In the genomic region with DNA sequence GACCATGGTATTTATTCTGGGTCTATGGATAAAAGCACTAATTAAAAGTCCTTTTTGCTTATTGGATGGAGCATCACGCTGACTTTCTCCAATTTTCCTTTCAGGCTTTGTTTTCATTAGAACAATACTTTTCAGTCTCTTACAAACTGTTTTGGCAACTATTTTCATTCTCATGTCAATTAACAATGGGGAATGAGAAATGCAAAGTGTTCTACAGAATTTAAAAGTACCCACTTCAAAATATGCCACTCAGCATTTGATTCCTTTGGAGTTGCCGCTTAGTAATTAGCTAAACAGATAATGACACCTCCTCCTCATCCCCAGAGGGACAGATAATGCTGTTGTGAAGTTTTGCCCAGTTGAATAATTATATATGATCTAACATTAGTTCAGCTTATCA, we compare ENCODE assay signal across 29 mouse cellular contexts.
A peak's percentile ranks its signal among the peaks of the same experiment; 100 is the strongest.
DNase-seq lines count a peak whose midpoint lies in the region; ATAC-seq lines count a peak whose summit lies in the region.
"Had no signal": no experiment of that assay in that cellular context is flagged by ENCODE, and none has a peak within 500 bp of the region (broad histone marks: within the 10 kb centered on the region; RNA-seq: fewer than 3 reads in every experiment).

No protein-coding gene starts in this region.

- no peaks in the 10 kb centered on the region for H3K9me3 ChIP-seq in midbrain, embryonic 11.5 days (ENCODE audit: control insufficient read depth, low read length)
- no peaks in the 10 kb centered on the region for H3K9me3 ChIP-seq in midbrain, embryonic 10.5 days (replicated peaks)
- no peaks in the 10 kb centered on the region for H3K9me3 ChIP-seq in forebrain, embryonic 12.5 days
- no peaks in the 10 kb centered on the region for H3K9me3 ChIP-seq in forebrain, embryonic 15.5 days
- H3K9me3 ChIP-seq: embryonic facial prominence, embryonic 10.5 days; embryonic facial prominence, embryonic 13.5 days; G1E; heart, embryonic 10.5 days; heart, embryonic 13.5 days; hindbrain, embryonic 12.5 days; hindbrain, embryonic 15.5 days had no signal

- H3K36me3 ChIP-seq in midbrain, embryonic 11.5 days (ENCODE audit: control insufficient read depth, insufficient read depth, low read length) = no peaks in the 10 kb centered on the region
- no peaks in the 10 kb centered on the region for H3K36me3 ChIP-seq in midbrain, embryonic 10.5 days
- H3K36me3 ChIP-seq in forebrain, embryonic 12.5 days (replicated peaks) = no peaks in the 10 kb centered on the region
- no peaks in the 10 kb centered on the region for H3K36me3 ChIP-seq in forebrain, embryonic 15.5 days
- H3K36me3 ChIP-seq: embryonic facial prominence, embryonic 10.5 days; embryonic facial prominence, embryonic 13.5 days; G1E; heart, embryonic 10.5 days; heart, embryonic 13.5 days; hindbrain, embryonic 12.5 days; hindbrain, embryonic 15.5 days had no signal

- WGBS in midbrain, embryonic 11.5 days = 85% methylated on average over 2 of the region's 2 CpGs
- 84% methylated on average over 2 of the region's 2 CpGs for WGBS in midbrain, embryonic 10.5 days
- WGBS in forebrain, embryonic 12.5 days = 32% methylated on average over 2 of the region's 2 CpGs
- WGBS in forebrain, embryonic 15.5 days = 12% methylated on average over 2 of the region's 2 CpGs

- H3K9ac ChIP-seq in midbrain, embryonic 11.5 days (ENCODE audit: low read length) = no peak overlapping the region
- H3K9ac ChIP-seq in forebrain, embryonic 12.5 days = no peak overlapping the region
- H3K9ac ChIP-seq in forebrain, embryonic 15.5 days (replicated peaks) = no peak overlapping the region
- H3K9ac ChIP-seq: embryonic facial prominence, embryonic 13.5 days; heart, embryonic 13.5 days; hindbrain, embryonic 12.5 days; hindbrain, embryonic 15.5 days had no signal

- ATAC-seq in midbrain, embryonic 11.5 days (ENCODE audit: low FRiP score) = no peak
- peak; percentile 71; the same call in 1 of the 2 replicates for ATAC-seq in forebrain, embryonic 12.5 days (ENCODE audit: low FRiP score)
- ATAC-seq in forebrain, embryonic 15.5 days (replicated peaks) = peak; percentile 73
- no peak for ATAC-seq in activated CD4-positive, CD25-positive, alpha-beta regulatory T cell, adult 4 months
- ATAC-seq: intestine, postnatal 0 days had no signal

- H3K27me3 ChIP-seq in midbrain, embryonic 11.5 days (ENCODE audit: control insufficient read depth, insufficient read depth, low read length) = no peaks in the 10 kb centered on the region
- H3K27me3 ChIP-seq in midbrain, embryonic 10.5 days (ENCODE audit: low read depth, poor library complexity, severe bottlenecking) = no peaks in the 10 kb centered on the region
- H3K27me3 ChIP-seq in forebrain, embryonic 12.5 days = no peaks in the 10 kb centered on the region
- H3K27me3 ChIP-seq in forebrain, embryonic 15.5 days = no peaks in the 10 kb centered on the region
- H3K27me3 ChIP-seq: CH12.LX; embryonic facial prominence, embryonic 13.5 days; heart, embryonic 13.5 days; hindbrain, embryonic 12.5 days; hindbrain, embryonic 15.5 days had no signal

- no peaks in the 10 kb centered on the region for H3K4me1 ChIP-seq in midbrain, embryonic 11.5 days (ENCODE audit: control insufficient read depth, insufficient read depth, low read length)
- H3K4me1 ChIP-seq in midbrain, embryonic 10.5 days = no peaks in the 10 kb centered on the region
- no peaks in the 10 kb centered on the region; the same call in 1 of the 2 replicates for H3K4me1 ChIP-seq in forebrain, embryonic 12.5 days
- H3K4me1 ChIP-seq in forebrain, embryonic 15.5 days = peaks cover 15% of the 10 kb centered on the region
- H3K4me1 ChIP-seq: embryonic facial prominence, embryonic 10.5 days; embryonic facial prominence, embryonic 13.5 days; heart, embryonic 10.5 days; heart, embryonic 13.5 days; hindbrain, embryonic 12.5 days; hindbrain, embryonic 15.5 days had no signal

- H3K27ac ChIP-seq in midbrain, embryonic 11.5 days (ENCODE audit: low read depth, low read length) = no peak overlapping the region
- H3K27ac ChIP-seq in midbrain, embryonic 10.5 days (replicated peaks) = no peak overlapping the region
- no peak overlapping the region for H3K27ac ChIP-seq in forebrain, embryonic 12.5 days
- no peak overlapping the region for H3K27ac ChIP-seq in forebrain, embryonic 15.5 days (replicated peaks)
- H3K27ac ChIP-seq: embryonic facial prominence, embryonic 10.5 days; embryonic facial prominence, embryonic 13.5 days; heart, adult 2 months; heart, embryonic 10.5 days; heart, embryonic 13.5 days; hindbrain, embryonic 12.5 days; hindbrain, embryonic 15.5 days had no signal

- no peak overlapping the region for H3K4me3 ChIP-seq in midbrain, embryonic 11.5 days (ENCODE audit: low read depth, low read length)
- no peak overlapping the region for H3K4me3 ChIP-seq in midbrain, embryonic 10.5 days
- H3K4me3 ChIP-seq in forebrain, embryonic 12.5 days (replicated peaks) = no peak overlapping the region
- no peak overlapping the region for H3K4me3 ChIP-seq in forebrain, embryonic 15.5 days
- H3K4me3 ChIP-seq: embryonic facial prominence, embryonic 10.5 days; embryonic facial prominence, embryonic 13.5 days; erythroblast, embryonic 14.5 days; heart, adult 2 months; heart, embryonic 10.5 days; heart, embryonic 13.5 days; hindbrain, embryonic 12.5 days; hindbrain, embryonic 15.5 days had no signal

- DNase-seq in midbrain, embryonic 11.5 days (ENCODE audit: low spot score, missing footprints) = peak; percentile 45
- DNase-seq in midbrain, embryonic 10.5 days (ENCODE audit: low spot score) = no peak
- DNase-seq in gonadal fat pad, adult 2 months (ENCODE audit: low read depth) = peak; percentile 16
- no peak for DNase-seq in retina, embryonic 14.5 days (ENCODE audit: low spot score)
- no peak for DNase-seq in natural killer cell, adult 2 months (ENCODE audit: low spot score in 2 of 2)
- DNase-seq: adrenal gland, postnatal 10 days; adrenal gland, postnatal 36 days; B cell, adult 2 months; cerebellum, adult 11-12 months; cerebellum, adult 8-10 months; cerebellum, postnatal 10 days; cerebellum, postnatal 36 days; embryo, embryonic 11 days; gastrocnemius, postnatal 25 days; heart, adult 2 months; kidney, adult 8-10 months had no signal

- no peak overlapping the region for H3K4me2 ChIP-seq in midbrain, embryonic 11.5 days
- H3K4me2 ChIP-seq in forebrain, embryonic 12.5 days = no peak overlapping the region
- no peak overlapping the region for H3K4me2 ChIP-seq in forebrain, embryonic 15.5 days (replicated peaks)
- H3K4me2 ChIP-seq: embryonic facial prominence, embryonic 13.5 days; heart, embryonic 13.5 days; hindbrain, embryonic 12.5 days; hindbrain, embryonic 15.5 days had no signal

Comparison
In these comparisons a context has a peak if more than half of its experiments do, and no peak if none do; other contexts are left out.
1. DNase-seq: peak in midbrain, embryonic 11.5 days (single experiment) and gonadal fat pad, adult 2 months (single experiment); none in midbrain, embryonic 10.5 days (single experiment), retina, embryonic 14.5 days (single experiment) and natural killer cell, adult 2 months (0 of 2).
2. ATAC-seq: peak in forebrain, embryonic 12.5 days (single experiment) and forebrain, embryonic 15.5 days (single experiment); none in midbrain, embryonic 11.5 days (single experiment) and activated CD4-positive, CD25-positive, alpha-beta regulatory T cell, adult 4 months (single experiment).